Comparison of ENCODE assay signal across 20 mouse cellular contexts in the genomic region with DNA sequence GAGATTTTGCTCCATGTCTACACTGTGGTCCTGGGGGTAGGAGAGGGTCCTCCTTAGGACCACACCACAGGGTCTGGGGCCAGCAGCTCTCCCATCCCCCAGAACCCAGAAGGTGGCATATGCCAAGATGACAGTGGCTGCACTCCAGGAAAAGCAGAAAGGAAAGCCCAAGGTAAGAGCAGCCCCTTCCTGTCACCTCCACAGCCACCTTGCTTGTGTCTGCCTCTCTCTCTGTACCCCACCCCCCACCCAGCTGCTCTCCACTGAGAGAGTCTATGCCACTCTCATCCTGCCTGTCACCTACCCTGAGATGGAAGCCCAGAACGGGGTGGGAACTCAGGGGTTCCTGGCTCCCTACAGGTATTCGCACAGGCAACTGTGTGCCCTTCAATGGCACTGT. TPM values are rescaled to one million over a fixed set of nuclear protein-coding genes. Genes with fewer than 3 reads are reported as not detected.
DNase-seq lines count a peak whose midpoint lies in the region; ATAC-seq and TF ChIP-seq lines count a peak whose summit lies in the region.
"Had no signal": no experiment of that assay in that cellular context is flagged by ENCODE, and none has a peak within 500 bp of the region (broad histone marks: within the 10 kb centered on the region; RNA-seq: fewer than 3 reads in every experiment).

No protein-coding gene starts in this region.

- H3K27ac ChIP-seq in thymus, adult 2 months (ENCODE audit: control insufficient read depth, insufficient read depth, low read length), result peak overlapping the region; percentile 95
- H3K27ac ChIP-seq: embryonic facial prominence, embryonic 15.5 days; forebrain, embryonic 15.5 days; heart, embryonic 13.5 days; hindbrain, embryonic 12.5 days had no signal

- DNase-seq in cerebellum, adult 9-11 months, result peak; percentile 53
- DNase-seq in cerebellum, adult 9-10 months, result no peak
- DNase-seq in thymus, adult 2 months, result peak; percentile 47
- peak; percentile 67 for DNase-seq in thymus, postnatal 14 days
- DNase-seq in ovary, postnatal 36 days (ENCODE audit: low spot score), result no peak
- DNase-seq: adrenal gland, postnatal 25 days; embryo, embryonic 11 days; gastrocnemius, postnatal 14 days; heart, postnatal 10 days; heart, postnatal 4 days had no signal

- peaks cover 52% of the 10 kb centered on the region for H3K4me1 ChIP-seq in thymus, adult 2 months (replicated peaks; ENCODE audit: control insufficient read depth, insufficient read depth, low read length)
- H3K4me1 ChIP-seq: forebrain, embryonic 15.5 days; hindbrain, embryonic 12.5 days had no signal

- ATAC-seq in granulocyte monocyte progenitor cell, adult 5-6 weeks (replicated peaks; ENCODE audit: poor library complexity, severe bottlenecking), result no peak
- ATAC-seq: activated CD4-positive, CD25-positive, alpha-beta regulatory T cell, adult 4 months; forebrain, embryonic 15.5 days; inflammation-experienced regulatory T-cells, adult 6 months; Patski had no signal

- 29% methylated on average over 2 of the region's 2 CpGs for WGBS in thymus, adult 2 months

- no peak for TF ChIP-seq CTCF in thymus, adult 2 months (IDR thresholded peaks at IDR 0.05; ENCODE audit: borderline replicate concordance, control insufficient read depth, extremely low read depth, insufficient read depth, low read length, poor library complexity)

- H3K36me3 ChIP-seq in thymus, adult 2 months (ENCODE audit: control insufficient read depth, insufficient read depth, low read length), result no peaks in the 10 kb centered on the region
- H3K36me3 ChIP-seq: embryonic facial prominence, embryonic 15.5 days; forebrain, embryonic 15.5 days; heart, embryonic 13.5 days; hindbrain, embryonic 12.5 days had no signal

- no peaks in the 10 kb centered on the region for H3K27me3 ChIP-seq in thymus, adult 2 months (ENCODE audit: control insufficient read depth, insufficient read depth, low read length)
- H3K27me3 ChIP-seq: CH12.LX; embryonic facial prominence, embryonic 15.5 days; forebrain, embryonic 15.5 days; Patski had no signal

- H3K4me3 ChIP-seq in thymus, adult 2 months (ENCODE audit: control insufficient read depth, insufficient read depth, low read length), result peak overlapping the region; percentile 38
- H3K4me3 ChIP-seq: embryonic facial prominence, embryonic 15.5 days; erythroblast, embryonic 14.5 days; forebrain, embryonic 15.5 days; heart, embryonic 13.5 days; hindbrain, embryonic 12.5 days had no signal

- no peak for TF ChIP-seq POLR2A in thymus, adult 2 months (IDR thresholded peaks at IDR 0.05; ENCODE audit: control insufficient read depth, extremely low read depth, insufficient read depth, low read length, poor library complexity)

RNA-seq across cellular contexts. Expression of gene P2rx1, which starts 9.9 kb away (rescaled TPM):
- 82.6 and 103 TPM in 2 replicates for polyA plus RNA-seq in thymus, adult 2 months (2012; rRNA removed)
- 10.4 and 13.3 TPM in 2 replicates for total RNA-seq in granulocyte monocyte progenitor cell, adult 5-6 weeks (2014; fragmentation: Nextera tagmentation)
- total RNA-seq in granulocyte monocyte progenitor cell, adult 5-6 weeks (2017), result 3.3 and 4.2 TPM in 2 replicates
- polyA plus RNA-seq: inflammation-experienced regulatory T-cells, adult 6 months; Patski had no signal

RNA-seq across cellular contexts. Expression of gene Camkk1, which starts 10.0 kb away (rescaled TPM):
- polyA plus RNA-seq in thymus, adult 2 months (2012; rRNA removed), result 35.4 and 40.0 TPM in 2 replicates
- 0.49 and 0.86 TPM in 2 replicates for total RNA-seq in granulocyte monocyte progenitor cell, adult 5-6 weeks (2014; fragmentation: Nextera tagmentation)
- total RNA-seq in granulocyte monocyte progenitor cell, adult 5-6 weeks (2017), result 1.5 and 3.1 TPM in 2 replicates

RNA-seq across cellular contexts. Expression of gene Ncbp3, which starts 38.8 kb away (rescaled TPM):
- 6.5 and 7.0 TPM in 2 replicates for polyA plus RNA-seq in thymus, adult 2 months (2012; rRNA removed)
- total RNA-seq in granulocyte monocyte progenitor cell, adult 5-6 weeks (2014; fragmentation: Nextera tagmentation), result 10.1 and 13.2 TPM in 2 replicates
- 12.6 and 15.6 TPM in 2 replicates for total RNA-seq in granulocyte monocyte progenitor cell, adult 5-6 weeks (2017)

RNA-seq across cellular contexts. Expression of gene Atp2a3, which starts 47.9 kb away (rescaled TPM):
- polyA plus RNA-seq in thymus, adult 2 months (2012; rRNA removed), result 478 and 539 TPM in 2 replicates
- total RNA-seq in granulocyte monocyte progenitor cell, adult 5-6 weeks (2014; fragmentation: Nextera tagmentation), result 78.9 and 88.4 TPM in 2 replicates
- 65.9 and 73.9 TPM in 2 replicates for total RNA-seq in granulocyte monocyte progenitor cell, adult 5-6 weeks (2017)

Comparison
In these comparisons a context has a peak if more than half of its experiments do, and no peak if none do; other contexts are left out.
1. DNase-seq: peak in cerebellum, adult 9-11 months (single experiment), thymus, adult 2 months (single experiment) and thymus, postnatal 14 days (single experiment); none in cerebellum, adult 9-10 months (single experiment) and ovary, postnatal 36 days (single experiment).